Mouse (Mus musculus) kidney, adult 2 months (tissue): Measurements from ENCODE around the gene Iqsec2.

Experiments
- CTCF ChIP-seq: fragments of 200-500 bp; conservative IDR thresholded peaks from 2 replicates; pipeline ENCODE4 v1.5.1; 2011; ENCODE audit warnings: low read depth, mild to moderate bottlenecking, control low read depth, low read length, moderate library complexity, mixed read lengths; ENCODE audit not compliant: insufficient read depth, insufficient read length
- POLR2A ChIP-seq: fragments of 200-500 bp; IDR thresholded peaks from one replicate; pipeline ENCODE4 v1.6.1; 2011; ENCODE audit warnings: low read depth, low read length, control low read depth

GRCm38 (mm10) chrX:152175284-152175683, 31.2 kb downstream of the Iqsec2 start:
- TF ChIP-seq CTCF: peak; percentile 60
- TF ChIP-seq POLR2A: no peak
